Mouse (Mus musculus) heart, postnatal 4 days (tissue): ENCODE measurements at regions not wholly inside any gene's neighbourhood (a gene's known extent, or its start where the extent isn't known, plus 50 kb on each side); places are given as distances from the start of the nearest gene placed in this dataset.

ENCODE experiments used
- DNase-seq: peaks from one replicate; pipeline ENCODE4 v3.0.0; 2021

DNA sequence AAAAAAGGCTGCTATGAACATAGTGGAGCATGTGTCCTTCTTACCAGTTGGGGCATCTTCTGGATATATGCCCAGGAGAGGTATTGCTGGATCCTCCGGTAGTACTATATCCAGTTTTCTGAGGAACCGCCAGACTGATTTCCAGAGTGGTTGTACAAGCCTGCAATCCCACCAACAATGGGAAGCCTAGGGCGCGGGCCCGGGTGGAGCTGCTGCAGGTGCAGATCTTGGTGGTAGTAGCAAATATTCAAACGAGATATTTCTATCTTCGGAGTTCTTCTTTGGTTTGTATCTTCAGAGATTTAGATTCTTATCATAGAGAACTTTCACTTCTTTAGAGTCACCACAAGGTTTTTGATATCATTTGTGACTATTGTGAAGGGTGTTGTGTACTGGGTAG lies 52.7 kb upstream of the Btbd35f27 start:
- peak; percentile 3 for DNase-seq
